Mouse (Mus musculus) megakaryocyte-erythroid progenitor cell, adult 5-6 weeks (primary cell): Measurements from ENCODE around the gene Rad51c. TPM values are rescaled to one million over a fixed set of nuclear protein-coding genes. Genes with fewer than 3 reads are reported as not detected.

Experiments
- ATAC-seq: replicated peaks from 2 replicates; pipeline ENCODE4 v1.8.0; 2016; ENCODE audit warnings: mild to moderate bottlenecking, inconsistent platforms; ENCODE audit not compliant: severe bottlenecking, poor library complexity, low FRiP score, low TSS enrichment
- total RNA-seq, 2 experiments: library from RNA; stranded (forward) in 1 of 2; stranded (reverse) in 1 of 2; fragments of 200-1000, 215-1000 nt in 1 of 2; fragments of >200 nt in 1 of 2; fragmentation: Nextera tagmentation in 1 of 2; gene quantifications; 2 replicates each; pipeline ENCODE4 v1.2.3; 2014 to 2017

Gene Rad51c
- total RNA-seq, 2 experiments from 2014 or later, result 1.3 to 12.6 TPM

DNA sequence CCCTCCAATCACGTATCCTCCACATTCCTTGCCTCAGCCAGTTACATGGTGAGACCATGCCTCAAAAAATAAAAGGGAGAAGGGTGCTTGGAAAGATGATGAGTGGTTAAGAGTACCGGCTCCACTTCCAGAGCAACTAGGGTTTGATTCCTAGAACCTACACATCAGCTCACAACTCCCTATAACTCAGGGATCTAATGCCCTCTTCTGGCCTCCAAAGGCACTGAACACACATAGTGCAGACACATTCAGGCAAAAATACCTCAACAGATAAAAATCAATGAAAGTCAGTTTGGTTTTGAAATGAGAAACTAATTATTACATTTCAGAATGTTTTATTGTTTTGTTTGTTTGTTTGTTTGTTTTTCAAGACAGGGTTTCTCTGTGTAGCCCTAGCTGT, 6.4 kb downstream of the Rad51c start:
- peak; percentile 57; the same call in 1 of the 2 replicates for ATAC-seq

GRCm38 (mm10) chr11:87393855-87394254, 10.9 kb downstream of the Rad51c start:
- ATAC-seq, result peak; percentile 59

DNA sequence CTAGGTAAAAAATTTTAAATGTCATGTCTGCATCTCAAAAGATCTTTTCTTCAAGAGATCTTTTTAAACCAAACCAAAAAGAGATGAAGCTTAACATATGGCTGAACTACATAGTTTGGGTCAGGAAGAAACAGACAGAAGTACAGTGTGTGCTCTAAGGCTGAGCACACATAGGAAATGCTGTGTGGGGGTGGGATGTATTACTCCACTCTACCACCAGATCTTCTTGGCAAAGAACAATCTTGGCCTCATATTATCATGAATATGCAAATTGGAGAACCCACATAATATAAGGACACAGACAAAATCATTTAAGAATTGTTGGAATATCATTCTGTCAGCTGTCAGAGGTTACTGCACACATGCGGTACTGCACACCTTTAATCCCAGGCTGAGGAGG, 19.1 kb downstream of the Rad51c start:
- no peak for ATAC-seq

DNA sequence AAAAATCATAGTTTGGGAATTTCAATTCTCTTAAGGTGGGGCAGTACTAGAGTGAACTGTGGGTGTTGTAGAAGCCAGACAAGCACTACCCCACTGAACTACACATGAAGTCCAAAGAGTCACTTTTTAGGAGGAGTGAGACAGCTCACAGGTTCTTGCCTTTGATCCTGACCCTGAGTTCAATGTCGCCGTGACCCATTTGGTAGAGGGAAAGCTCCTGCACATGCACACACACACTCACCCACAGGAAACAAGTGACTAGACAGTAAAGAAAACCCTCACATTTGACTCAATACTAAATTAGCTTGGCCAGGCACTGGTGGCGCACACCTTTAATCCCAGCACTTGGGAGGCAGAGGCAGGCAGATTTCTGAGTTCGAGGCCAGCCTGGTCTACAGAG, 20.2 kb downstream of the Rad51c start:
- ATAC-seq, result no peak

DNA sequence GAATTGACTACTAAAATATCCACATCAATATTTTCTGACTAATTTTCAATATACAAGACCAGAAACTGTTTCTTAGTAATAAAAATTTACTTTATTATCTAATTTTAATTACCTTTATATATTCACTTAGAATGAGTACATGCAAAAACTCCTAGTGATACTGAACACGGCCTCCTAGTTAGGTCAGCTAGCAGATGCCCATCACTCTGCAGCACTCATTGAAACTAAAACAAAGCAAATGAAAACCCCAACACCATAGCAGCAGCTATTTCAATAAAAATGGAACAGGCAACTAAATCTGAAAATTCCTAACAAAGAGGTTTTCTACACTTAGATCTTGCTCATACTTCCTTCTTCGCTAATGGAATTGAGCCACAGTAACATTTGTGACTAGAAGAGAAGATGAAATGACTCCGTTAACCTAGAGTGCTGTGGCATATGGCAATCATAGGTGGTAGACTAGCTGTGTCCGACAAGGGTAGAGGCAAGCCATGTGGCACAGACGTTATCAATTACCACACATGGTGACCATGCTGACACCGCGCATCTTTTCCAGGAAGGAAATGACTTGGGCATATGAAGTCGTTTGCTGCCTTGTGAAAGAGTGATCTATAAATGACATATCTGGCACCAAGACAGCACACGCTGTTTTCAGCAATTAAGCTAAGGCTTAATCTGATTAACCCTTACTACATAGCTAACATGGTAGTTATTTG, 36.7 kb downstream of the Rad51c start:
- peak; percentile 94 for ATAC-seq

DNA sequence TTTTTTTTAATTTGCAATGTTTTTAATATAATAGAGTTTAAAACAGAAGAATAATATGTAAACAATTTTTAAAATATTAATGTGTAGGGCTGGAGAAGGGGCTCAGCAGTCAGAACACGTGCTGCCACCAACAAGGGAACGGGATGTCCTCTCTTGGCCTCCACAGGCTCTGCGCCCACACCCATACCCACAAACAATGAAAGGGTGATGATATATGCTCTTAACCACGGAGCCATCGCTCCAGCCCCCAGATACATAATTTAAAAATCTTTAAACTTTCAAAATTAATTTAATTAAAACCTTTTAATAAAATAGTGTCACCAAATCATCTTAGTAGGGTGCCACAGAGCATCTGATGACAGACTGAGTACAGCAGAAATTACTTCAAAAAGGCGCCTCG, 37.7 kb downstream of the Rad51c start:
- no peak for ATAC-seq

DNA sequence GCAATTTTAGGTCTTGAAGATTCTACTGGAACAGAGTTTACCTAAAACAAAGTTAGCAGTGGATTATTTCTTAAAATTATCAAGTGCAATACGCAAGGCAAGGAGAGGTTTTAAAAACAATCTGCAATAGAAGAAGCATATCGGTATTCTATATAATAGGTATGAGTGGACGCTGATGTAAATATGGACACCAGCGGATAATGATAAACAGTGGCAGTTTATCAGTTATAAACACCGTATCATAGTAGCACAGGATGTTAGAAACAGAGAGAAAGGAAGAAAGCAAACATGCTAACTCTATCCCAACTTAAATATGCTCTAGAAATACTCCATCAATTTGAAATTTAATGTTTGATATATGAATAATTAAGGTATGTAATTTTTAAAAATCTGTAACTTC, 39.6 kb downstream of the Rad51c start:
- no peak for ATAC-seq

DNA sequence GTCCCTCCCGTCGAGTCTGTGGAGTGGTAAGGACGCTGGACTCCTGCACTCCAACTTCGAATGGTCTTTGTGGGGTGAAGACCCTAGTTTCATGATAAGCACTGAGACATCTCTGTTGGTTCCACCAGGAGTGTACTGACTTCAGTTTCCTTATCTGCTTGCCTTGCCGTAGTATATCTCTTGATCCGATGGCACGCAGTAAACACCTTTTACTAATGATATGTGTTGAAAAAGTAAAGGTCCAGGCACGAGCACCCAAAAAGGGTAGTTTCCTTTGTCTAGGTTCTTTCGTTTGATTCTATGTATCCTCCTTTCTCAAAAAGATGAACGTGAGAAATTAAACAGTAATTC, 45.5 kb downstream of the Rad51c start:
- ATAC-seq, result no peak; the same call in 1 of the 2 replicates

DNA sequence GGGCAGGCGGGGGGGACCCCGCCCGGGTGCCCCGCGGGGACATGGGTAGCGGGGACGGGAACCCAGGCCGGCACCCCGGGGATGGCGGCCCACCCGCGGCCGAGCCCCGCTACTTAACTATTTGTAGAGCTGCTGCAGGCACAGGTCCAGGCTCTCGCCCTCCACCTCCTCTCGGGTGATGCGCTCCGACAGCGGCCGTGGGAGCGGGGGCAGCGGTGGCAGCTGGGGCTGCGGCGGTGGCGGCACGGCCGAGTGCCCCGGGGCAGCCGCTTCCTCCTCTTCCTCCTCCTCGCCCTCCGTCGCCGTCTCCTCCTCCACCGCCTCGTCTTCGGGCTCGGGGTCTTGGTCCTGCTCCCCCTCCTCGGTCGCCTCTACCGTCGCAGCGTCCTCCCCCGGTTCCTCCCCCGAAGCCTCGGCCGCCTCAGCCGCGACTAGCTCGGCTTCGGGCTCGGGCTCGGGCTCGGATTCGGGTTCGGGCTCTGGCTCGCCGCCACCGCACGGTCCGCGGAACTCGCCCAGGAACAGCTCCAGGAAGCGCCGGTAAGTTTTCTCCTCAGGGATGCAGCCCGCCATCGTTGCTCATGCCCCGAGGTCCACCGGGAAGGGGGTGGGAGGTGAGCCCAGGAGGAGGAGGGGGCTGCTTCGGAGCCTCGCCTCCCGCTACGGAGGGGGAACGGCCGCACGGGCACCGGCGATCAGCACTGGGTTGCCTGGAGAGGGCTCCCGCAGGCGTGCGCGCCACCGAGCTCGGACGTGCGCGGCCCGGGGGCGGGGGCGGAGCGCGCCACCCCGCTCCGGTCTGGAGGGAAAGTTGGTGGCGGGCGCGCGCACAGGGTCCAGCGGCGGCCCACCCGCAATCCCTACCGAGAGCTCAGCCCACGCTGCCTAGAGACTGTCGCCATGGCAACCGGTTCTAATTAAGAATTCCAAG, 46.2 kb downstream of the Rad51c start, which contains the start of gene Ppm1e:
Gene Ppm1e, minus strand, starts transcription at position 693 of the 931 bp plus-strand sequence.
- peak; percentile 73 for ATAC-seq

- no peak for ATAC-seq
These were observed 47.1 kb downstream of the Rad51c start for GRCm38 (mm10) chr11:87357317-87358300.

DNA sequence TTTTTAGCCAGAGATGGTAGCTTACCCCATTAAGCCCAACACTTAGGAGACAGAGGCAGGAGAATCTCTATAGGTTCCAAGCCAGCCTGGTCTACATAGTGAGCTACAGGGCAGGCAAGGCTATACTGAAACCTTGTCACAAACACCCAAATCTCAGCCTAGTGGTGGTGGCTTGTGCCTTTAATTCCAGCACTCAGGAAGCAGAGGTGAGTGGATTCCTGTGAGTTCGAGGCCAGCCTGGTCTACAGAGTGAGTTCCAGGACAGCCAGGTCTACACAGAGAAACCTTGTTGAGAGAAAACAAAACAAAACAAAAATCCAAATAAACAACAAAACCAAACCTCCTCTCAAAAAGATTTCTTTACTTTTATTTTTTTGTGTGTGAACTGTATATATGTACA, 49.9 kb downstream of the Rad51c start:
- ATAC-seq, result no peak

- no peak for ATAC-seq
These were observed 51.0 kb downstream of the Rad51c start for GRCm38 (mm10) chr11:87353646-87354170.

Other genes starting within 250 kb of the Rad51c start
- 0.96 and 1.4 TPM in 2 replicates for gene Ppm1e, start 45.9 kb downstream of the Rad51c start, total RNA-seq (2014; fragmentation: Nextera tagmentation)
- 2.8 and 6.4 TPM in 2 replicates for gene Ppm1e, start 45.9 kb downstream of the Rad51c start, total RNA-seq (2017)
- gene Tex14, start 111 bp upstream of the Rad51c start, total RNA-seq (2014; fragmentation: Nextera tagmentation), result 0.45 TPM in 1 of 2 replicates, not detected in the other
- gene Tex14, start 111 bp upstream of the Rad51c start, total RNA-seq (2017), result not detected in 2 replicates
- gene Gm11492, start 161.7 kb upstream of the Rad51c start, total RNA-seq (2014; fragmentation: Nextera tagmentation), result not detected in 2 replicates
- not detected in 2 replicates for gene Gm11492, start 161.7 kb upstream of the Rad51c start, total RNA-seq (2017)
- 24.5 and 34.8 TPM in 2 replicates for gene Sept4, start 163.9 kb upstream of the Rad51c start, total RNA-seq (2014; fragmentation: Nextera tagmentation)
- 15.0 and 21.6 TPM in 2 replicates for gene Sept4, start 163.9 kb upstream of the Rad51c start, total RNA-seq (2017)
- gene Mtmr4, start 187.2 kb upstream of the Rad51c start, total RNA-seq (2014; fragmentation: Nextera tagmentation), result 18.7 and 31.1 TPM in 2 replicates
- gene Mtmr4, start 187.2 kb upstream of the Rad51c start, total RNA-seq (2017), result 19.9 and 21.8 TPM in 2 replicates
- not detected in 2 replicates for gene Hsf5, start 212.2 kb upstream of the Rad51c start, total RNA-seq (2014; fragmentation: Nextera tagmentation)
- 0.19 TPM in 1 of 2 replicates, not detected in the other for gene Hsf5, start 212.2 kb upstream of the Rad51c start, total RNA-seq (2017)